Mouse (Mus musculus) liver, adult (tissue): ENCODE measurements around the gene Nsa2.

ENCODE experiments used
- GATA4 ChIP-seq: IDR thresholded peaks from 2 replicates; pipeline ENCODE4 v1.6.1; 2014; ENCODE audit warnings: mild to moderate bottlenecking, low read length; ENCODE audit not compliant: insufficient replicate concordance

Nsa2 gene

GRCm38 (mm10) chr13:97137466-97138400, at the start of gene Nsa2, which contains the start of gene Gfm2:
Gene Nsa2, minus strand, starts transcription at chr13:97137937.
Gene Gfm2, plus strand, starts transcription at chr13:97137937.
- TF ChIP-seq GATA4, result no peak

GRCm38 (mm10) chr13:97186346-97186745, 48.6 kb upstream of the Nsa2 start:
- TF ChIP-seq GATA4, result no peak

GRCm38 (mm10) chr13:97184656-97185055, 46.9 kb upstream of the Nsa2 start:
- no peak for TF ChIP-seq GATA4

GRCm38 (mm10) chr13:97184168-97184567, 46.4 kb upstream of the Nsa2 start:
- TF ChIP-seq GATA4, result no peak

- TF ChIP-seq GATA4, result no peak
Observed at GRCm38 (mm10) chr13:97182821-97183220, 45.1 kb upstream of the Nsa2 start.

GRCm38 (mm10) chr13:97180113-97180828, 42.5 kb upstream of the Nsa2 start:
- TF ChIP-seq GATA4, result no peak

- TF ChIP-seq GATA4, result no peak
Observed at GRCm38 (mm10) chr13:97178943-97179342, 41.2 kb upstream of the Nsa2 start.

GRCm38 (mm10) chr13:97176731-97177130, 39.0 kb upstream of the Nsa2 start:
- TF ChIP-seq GATA4, result no peak

- TF ChIP-seq GATA4, result peak; percentile 76; the same call in 1 of the 2 replicates
Observed at GRCm38 (mm10) chr13:97175520-97176264, 38.0 kb upstream of the Nsa2 start.

- TF ChIP-seq GATA4, result no peak
Observed at GRCm38 (mm10) chr13:97145834-97146233, 8.1 kb upstream of the Nsa2 start.

- no peak for TF ChIP-seq GATA4
Observed at GRCm38 (mm10) chr13:97142321-97142720, 4.6 kb upstream of the Nsa2 start.

GRCm38 (mm10) chr13:97121341-97121740, 16.4 kb downstream of the Nsa2 start:
- no peak for TF ChIP-seq GATA4

GRCm38 (mm10) chr13:97109046-97109445, 28.7 kb downstream of the Nsa2 start:
- TF ChIP-seq GATA4, result no peak

- no peak for TF ChIP-seq GATA4
Observed at GRCm38 (mm10) chr13:97104996-97105395, 32.7 kb downstream of the Nsa2 start.

- no peak for TF ChIP-seq GATA4
Observed at GRCm38 (mm10) chr13:97099187-97099852, 38.4 kb downstream of the Nsa2 start, which contains the start of gene Gm6169. Gene Gm6169, minus strand, starts transcription at chr13:97099237.
